Mouse (Mus musculus) frontal cortex, adult (tissue): Measurements from ENCODE around the gene Grb7.

Experiments used
- ATAC-seq: cut with Nextera tagmentation; 2 replicates; pipeline ENCODE4 v1.9.2; 2017; ENCODE audit warnings: mild to moderate bottlenecking, moderate library complexity, mixed read lengths; ENCODE audit not compliant: low TSS enrichment

The Grb7 gene

DNA sequence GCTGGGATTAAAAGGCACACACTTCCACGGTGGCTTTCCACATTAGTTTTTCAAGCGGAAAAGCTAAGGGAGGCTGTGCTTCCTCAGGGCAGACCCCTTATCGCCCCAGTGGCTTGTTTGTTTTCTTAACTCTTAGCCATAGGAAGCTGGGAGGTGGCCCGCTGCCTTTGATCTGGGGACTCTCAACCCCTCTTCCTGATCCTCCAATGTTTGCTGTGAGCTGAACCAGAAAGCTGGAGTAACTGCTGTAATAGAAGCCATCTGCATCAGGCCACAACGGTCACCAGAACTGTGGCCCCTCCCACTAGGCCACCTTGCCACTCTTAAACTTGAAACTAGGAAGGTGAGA lies at the start of gene Grb7:
Gene Grb7, plus strand, starts transcription at position 182 of the 349 bp plus-strand sequence.
- no peak for ATAC-seq

DNA sequence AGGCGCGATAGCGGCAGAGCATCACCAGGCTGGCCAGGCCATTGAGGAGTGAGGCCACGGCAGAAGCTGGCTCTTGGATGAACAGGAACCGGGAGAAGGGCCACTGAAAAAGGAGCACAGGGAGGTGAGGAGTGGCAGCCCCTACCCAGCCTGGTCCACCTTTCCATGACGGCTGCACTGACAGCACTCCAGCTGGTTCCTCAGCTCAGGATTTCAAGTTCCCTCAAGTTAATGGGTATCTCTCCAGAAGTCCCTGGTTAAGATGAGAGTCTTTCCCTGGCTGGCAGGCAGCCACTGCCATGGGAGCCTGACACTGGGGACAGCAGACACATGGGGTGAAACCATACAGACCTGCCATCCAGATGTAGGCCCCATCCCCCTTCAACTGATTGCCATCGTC lies 48.2 kb upstream of the Grb7 start:
- no peak for ATAC-seq

DNA sequence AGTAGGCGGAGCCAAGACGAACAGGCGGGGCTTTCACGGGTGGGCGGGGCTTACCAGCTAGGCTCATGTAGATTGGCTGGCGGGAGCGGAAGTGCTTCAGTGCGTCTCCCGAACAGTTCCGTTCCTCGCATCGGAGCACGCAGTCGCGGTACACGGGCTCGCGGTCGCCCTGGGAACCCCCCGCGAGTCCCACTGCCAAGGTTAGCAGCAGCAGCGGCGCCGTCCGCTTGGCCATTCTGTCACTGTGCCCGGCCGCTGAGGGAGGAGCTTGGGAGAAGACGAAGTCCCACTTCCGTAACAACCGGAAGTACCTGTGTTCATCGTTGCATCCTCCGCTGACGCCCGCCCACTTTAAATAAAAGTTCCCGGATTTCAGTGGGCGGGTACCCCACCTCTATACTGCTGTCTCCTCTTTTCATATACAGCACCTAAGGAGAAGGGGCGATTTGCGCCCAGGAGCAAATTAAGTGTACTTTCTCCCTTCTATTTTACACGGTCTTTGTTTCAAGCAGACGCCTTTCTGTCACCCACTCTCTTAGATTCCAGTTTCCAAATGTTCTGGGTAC lies 46.0 kb upstream of the Grb7 start, which contains the start of gene Pgap3:
Gene Pgap3, minus strand, starts transcription at position 330 of the 566 bp plus-strand sequence.
- ATAC-seq: peak; percentile 90

DNA sequence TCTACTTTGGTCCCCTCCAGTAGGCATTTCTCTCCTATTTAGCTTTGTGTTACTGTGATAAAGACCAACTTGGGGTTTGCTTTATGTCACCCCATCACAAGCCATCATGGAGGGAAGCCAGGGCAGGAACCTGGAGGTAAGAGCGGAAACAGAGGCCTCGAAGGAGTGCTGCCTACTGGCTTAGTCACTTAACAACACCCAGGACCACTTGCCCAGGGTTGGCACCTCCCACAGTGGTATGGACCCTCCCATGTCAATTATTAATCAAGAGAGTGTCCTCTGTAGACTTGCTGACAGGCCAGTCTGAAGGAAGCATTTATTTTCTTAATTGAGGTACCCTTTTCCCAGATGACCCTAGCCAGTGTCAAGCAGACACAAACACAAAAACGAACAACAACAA lies 45.4 kb upstream of the Grb7 start:
- no peak for ATAC-seq

DNA sequence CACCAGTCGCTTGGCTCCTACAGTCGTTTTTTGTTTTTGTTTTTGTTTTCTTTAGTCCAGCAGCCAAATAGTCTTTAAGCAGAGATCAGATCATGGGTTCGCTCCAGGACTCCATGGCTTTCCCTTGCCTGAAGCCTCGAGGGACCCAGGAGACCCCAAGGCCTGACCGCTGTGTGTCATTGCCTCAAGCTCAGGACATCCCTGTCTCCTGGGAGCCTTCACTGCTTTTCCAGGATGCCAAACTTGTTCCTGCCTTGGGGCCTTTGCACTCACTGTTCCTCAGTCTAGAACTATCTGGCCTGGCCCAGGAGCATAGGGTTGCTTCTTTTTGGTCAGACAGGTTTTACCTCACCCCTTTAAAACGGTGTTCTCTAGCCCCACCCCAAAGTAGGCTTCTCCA lies 39.6 kb upstream of the Grb7 start:
- ATAC-seq: no peak

DNA sequence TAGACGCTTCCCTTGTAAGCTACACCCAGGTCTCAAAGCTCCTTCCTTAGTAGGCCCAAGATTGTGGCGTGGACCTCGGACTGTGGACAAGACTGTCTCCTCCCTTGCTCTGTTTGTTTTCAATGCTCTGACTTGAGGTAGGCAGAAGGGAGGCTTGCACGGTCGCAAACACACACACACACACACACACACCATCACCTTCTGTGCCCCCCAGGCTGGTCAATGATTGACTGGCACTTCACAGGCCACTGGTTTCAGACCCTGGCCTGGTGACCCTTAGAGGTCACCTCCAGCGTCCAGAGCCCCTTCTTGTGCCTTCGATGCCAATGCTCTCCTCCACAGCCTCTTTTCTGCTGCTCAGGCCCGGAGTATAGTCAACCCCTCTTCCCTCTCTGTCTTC lies 37.3 kb upstream of the Grb7 start:
- no peak for ATAC-seq

DNA sequence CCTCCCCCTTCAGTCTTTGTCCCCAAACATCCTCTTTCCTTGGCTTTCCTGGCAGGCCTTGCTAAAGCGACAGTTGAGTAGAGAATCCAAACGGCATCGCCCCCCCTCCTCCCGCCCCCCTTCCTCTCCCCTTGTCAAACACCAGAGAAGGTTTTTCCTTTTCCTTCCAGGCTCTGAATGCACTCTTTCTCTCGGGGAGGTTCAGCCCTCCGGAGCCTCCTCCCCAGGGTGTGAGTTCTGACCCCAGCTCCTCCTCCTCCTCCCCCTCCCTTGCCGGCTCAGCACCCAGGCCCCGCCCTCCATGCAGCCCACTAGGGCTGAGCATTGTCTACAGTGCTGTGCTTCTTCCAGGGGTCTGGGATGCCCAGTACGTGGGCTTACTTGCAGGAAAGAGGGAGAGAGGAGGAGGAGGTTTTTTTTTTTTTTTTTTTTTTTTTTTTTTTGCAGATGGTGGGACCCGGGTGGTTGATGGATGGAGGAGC lies 36.8 kb upstream of the Grb7 start:
- ATAC-seq: no peak

DNA sequence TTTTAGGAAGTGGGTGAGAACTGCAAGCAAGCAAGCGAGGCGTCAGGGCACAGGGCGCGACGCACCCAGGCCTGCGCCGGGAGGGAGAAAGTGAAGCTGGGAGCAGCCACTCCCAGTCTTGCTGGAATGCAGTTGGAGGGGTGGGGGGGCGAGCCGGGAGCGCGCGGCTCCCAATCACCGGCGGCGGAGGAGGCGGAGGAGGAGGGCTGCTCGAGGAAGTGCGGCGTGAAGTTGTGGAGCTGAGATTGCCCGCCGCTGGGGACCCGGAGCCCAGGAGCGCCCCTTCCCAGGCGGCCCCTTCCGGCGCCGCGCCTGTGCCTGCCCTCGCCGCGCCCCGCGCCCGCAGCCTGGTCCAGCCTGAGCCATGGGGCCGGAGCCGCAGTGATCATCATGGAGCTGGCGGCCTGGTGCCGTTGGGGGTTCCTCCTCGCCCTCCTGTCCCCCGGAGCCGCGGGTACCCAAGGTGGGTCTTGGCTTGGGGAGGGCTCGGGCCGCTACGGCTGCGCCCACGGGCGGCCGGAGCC lies 33.9 kb upstream of the Grb7 start, which contains the start of gene Erbb2:
Gene Erbb2, plus strand, starts transcription at position 198 of the 524 bp plus-strand sequence.
- ATAC-seq: peak; percentile 41; the same call in 1 of the 2 replicates

DNA sequence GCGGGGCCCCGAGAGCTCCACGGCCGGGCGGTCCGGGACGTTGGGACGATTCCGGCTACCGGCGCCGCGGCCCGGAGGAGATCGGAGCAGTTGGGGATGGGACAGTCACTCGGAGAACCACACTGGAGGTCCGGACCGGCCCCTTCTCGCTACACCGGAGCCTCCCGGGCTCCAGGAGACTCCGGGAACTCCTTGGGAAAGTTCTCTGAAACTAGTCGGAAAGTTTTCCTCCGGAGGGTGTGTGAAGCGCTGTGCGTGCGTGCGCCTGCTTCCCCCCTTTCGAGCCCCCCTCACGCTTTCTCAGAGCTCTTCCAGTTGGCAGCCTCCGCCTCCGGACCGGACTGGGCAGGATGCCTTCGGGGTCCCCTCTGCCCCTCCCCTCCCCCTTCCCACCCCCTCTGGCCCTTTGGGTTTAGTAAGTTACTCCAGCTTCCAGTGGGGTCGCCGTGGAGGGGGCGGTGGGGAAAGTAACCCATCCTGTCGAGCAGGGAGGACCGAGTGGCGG lies 33.3 kb upstream of the Grb7 start:
- ATAC-seq: no peak

DNA sequence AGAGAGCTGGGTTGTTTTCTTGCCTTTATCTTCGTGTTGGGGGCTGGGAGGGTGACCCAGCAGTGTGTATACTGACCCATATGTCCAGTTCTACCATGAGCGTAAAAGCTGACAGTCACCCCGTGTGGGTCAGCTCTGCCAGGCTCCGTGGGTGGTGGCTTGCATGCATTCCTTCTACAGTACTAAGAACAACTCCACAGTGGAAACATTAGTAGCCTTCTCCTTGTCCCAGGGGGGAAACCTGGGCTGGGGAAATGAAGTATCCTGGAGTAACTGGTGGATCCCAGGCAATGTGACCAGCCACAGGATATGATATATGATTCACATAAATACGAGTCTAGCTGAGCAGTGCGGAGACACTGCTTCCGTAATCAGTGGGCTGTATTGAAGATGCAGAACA lies 32.5 kb upstream of the Grb7 start:
- no peak for ATAC-seq

DNA sequence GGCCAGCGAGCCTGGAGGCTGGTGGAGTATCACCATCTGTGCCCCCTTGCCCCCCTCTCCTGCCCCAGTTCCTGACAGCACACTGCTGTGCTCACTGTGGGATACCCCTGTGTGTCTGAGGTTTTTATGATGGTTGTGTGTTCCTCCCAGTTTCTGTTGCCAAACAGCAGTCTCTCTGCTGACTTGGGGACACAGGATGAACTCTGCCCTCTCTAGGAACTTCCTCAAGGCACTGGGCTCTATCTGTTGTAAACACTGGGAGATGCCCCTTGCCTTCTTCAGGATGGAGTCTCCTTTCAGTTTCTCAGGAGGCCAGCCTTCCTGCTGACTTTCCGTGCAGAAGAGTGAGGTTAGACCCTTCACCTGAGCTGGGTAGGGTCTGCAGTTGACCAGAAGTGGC lies 32.0 kb upstream of the Grb7 start:
- no peak for ATAC-seq

DNA sequence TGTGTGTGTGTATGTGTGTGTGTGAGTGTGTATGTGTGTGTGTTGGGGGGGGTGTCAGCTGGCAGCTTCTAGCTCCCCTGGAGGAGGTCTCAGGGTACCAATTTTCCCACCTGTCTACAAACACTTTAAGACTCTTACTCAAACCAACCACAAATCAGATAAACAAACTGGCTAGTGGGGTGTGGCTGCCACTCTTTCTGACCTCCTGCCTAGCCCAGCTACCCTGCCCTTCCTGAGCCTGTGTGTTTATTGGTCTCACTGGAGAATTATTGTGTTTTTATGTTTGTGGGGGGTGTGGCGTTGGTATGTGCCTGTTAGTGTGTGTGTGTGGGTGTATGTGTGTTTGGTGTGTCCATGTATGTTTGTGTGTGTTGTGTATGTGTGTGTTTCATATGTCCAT lies 29.1 kb upstream of the Grb7 start:
- ATAC-seq: no peak

DNA sequence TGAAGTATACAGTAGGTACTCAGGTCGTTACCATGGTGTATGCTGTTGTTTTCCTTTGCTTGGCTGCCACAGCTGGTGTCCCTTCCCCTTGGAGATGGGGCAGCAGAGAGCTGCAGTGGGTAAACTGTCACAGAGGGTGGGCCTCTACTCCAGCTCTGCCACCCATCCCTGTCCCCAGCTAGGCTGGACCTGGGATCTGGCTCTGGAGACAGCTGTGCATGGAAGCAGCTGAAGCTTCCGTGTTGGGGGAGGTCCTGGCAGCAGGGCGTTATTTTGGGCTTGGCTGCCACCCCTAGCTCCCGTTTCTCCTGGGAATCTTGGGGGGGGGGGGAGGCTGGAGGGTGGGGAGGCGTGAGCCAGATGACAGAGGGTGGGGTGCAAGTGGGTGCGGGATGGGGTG lies 27.9 kb upstream of the Grb7 start:
- ATAC-seq: no peak

DNA sequence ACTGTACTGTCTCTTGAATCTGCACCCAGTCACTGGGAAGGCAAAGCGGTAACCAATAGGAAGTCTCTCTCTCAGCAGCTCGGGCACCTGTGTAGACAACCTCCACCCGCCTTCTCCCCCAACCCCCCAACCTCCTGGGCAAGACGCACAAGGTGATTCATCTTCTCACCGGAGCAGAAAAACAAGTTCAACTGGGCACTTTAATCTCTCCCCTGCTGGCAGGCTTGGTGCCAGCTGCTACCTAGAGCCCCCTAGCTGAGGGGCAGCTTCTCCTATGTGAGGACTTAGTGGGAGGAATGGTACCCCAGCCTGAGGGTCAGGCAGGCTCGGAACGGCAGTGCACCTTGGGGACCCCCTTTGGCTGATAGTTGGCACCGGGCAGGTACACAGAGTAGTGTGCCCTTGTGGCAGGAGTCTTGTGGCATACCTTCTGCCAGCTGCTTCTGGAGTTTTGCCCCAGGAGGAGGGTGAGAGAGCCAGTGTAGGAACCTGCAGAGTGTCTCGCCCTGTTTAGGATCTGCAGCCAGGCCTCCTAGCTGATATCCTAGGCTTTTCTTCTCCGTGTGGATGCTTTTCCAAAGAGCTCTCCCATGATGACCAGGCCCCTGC lies 27.2 kb upstream of the Grb7 start:
- ATAC-seq: no peak

DNA sequence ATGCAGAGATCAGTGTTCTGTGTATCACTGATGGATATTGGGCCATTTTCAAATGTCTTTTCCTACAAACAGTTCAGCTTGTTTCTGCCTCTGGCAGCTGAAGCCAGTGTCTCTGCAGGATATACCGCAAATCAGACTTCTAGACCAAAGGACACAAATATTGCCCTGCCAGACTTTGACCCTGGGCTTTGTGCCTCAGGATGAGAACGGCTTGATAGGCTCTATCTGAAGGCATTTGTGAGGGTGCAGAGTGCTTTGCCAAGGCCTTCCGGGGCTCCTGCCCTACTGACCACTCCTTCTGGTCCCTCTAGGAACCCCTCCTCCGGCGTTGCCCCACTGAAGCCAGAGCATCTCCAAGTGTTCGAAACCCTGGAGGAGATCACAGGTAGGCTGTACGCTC lies 19.6 kb upstream of the Grb7 start:
- no peak for ATAC-seq

DNA sequence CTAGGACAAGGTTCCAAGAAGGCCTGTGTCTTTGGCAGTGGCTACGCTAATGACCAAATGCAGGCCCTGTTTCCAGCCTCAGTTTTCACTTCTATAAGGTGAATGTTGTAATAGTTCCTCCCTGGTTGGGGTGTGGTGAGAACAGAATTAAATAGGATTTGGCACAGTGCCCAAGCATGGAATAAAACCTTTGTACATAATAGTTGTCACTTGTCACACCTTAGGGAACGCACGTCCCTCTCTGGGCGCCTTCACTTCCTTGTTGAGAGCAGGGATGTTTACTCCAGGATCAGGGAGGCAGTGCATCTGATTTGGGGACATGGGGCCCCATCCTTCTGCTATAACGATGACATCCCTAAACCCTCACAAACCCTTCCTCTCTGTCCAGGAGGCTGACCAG lies 17.8 kb upstream of the Grb7 start:
- ATAC-seq: no peak

DNA sequence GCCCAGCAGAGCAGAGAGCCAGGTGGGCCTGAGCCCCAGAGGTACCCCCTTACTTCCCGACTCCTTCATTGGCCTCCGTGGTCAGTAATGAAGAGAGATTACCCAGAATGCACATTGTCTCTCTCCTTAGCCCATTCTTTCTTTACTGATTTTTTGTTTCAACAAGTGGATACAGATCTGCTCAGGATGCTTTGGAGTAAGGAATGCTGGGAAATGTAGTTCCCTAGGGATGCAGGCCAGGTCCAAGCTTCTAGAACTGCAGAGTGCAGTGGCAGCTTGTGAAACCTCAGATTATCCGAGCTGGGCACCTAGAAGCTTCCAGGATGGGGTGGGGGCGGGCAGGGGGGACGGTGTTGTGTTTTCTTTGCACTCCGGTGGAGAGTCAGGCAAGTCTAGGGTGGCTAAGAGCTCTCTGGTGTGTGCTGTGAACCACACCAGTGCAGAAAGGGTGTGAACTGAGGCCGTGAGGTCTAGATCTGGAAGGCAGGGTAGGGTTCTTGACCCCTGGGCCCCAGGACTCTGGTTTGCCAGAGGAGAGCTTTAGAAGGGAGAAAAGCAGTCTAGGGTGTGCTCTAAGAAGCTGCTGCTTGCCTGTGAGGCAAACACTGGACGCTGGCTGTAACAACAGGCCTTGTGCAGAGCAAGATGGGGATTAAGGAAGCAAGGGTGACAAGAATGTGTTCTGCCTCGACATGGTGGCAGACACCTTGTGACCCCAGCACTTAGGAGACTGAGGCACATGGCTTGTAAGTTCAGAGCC lies 14.3 kb upstream of the Grb7 start:
- no peak for ATAC-seq

DNA sequence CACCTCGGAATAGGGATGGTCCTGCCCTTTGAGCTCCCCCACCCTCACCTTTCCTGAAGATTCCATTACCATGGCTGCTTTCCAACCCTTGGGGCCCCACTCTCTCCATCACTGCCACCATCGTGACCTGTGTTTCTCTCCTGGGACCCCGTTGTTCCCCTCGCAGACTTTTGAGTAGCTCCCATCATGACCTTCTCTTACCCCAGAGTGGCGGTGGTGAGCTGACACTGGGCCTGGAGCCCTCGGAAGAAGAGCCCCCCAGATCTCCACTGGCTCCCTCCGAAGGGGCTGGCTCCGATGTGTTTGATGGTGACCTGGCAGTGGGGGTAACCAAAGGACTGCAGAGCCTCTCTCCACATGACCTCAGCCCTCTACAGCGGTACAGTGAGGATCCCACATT lies 10.5 kb upstream of the Grb7 start:
- no peak for ATAC-seq

DNA sequence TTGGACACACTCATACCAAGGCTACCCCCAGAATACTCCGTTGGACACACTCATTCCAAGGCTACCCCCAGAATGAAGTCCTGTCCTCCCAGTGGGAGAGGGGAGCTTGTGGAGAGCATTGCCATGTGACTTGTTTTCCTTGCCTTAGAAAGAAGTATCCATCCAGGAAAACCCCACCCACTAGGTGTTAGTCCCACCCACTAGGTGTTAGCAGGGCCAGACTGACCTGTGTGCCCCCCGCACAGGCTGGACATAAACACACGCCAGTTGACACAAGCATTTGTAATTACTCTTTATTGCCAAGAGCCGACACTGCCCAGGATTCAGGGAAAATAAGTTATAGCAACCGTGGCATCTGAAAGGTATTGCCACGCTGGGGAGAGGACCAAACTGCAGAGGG lies 8.8 kb upstream of the Grb7 start:
- ATAC-seq: no peak

DNA sequence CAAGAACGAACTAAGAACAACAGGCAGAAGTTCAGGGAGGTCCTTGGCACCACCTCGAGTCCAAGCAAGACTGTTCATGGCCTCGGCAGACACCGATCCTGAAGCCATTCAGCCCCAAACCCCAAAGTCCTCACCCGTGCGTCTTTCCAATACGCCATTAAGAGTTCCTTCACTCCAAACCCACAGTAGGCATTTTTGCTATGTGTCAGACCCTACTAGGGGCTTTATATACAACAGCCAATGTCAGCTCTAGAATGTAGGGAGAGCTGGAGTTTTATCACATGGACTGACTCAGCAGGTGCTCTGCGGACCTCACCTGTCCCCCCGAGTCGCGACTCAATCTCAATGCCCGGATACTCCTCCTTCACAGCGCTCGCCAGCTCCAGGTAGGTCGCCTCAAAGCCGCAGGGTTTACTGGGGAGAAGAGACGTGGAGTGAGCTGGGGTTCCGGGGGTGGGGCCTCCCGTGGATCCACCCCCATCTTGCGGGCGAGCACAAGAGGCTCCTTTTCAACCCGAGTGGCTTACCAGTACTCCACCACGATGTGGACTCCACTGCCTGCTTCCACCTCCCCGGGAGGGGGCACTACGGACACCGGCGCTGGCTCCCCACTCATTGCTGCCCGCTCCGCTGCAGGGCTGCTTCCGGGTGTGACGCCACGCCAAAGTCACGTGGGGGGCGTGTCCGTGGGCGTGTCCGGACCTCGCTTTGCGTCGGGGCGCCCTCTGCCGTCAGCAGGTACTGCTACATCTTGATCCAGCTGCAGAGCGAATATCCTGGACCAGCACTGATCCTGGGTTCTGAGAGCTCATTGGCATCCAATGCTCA lies 7.6 kb upstream of the Grb7 start, which contains the start of gene Mien1:
Gene Mien1, minus strand, starts transcription at position 661 of the 828 bp plus-strand sequence.
- peak; percentile 95 for ATAC-seq

DNA sequence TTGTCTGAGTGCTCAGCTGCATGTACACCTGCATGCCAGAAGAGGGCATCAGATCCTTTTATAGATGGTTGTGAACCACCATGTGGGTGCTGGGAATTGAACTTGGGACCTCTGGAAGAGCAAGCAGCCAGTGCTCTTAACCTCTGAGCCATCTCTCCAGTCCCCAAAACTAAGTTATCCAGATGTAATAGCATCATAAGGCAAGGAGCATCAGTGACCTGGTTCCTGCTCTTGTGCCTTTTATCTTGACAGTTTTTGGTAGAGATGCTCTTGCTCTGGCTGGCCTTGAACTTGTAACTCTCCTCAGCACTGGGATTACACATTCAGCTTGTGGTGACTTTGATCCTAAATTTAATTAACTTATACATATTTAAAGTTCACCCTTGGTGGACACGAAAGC lies 2.5 kb upstream of the Grb7 start:
- ATAC-seq: no peak

DNA sequence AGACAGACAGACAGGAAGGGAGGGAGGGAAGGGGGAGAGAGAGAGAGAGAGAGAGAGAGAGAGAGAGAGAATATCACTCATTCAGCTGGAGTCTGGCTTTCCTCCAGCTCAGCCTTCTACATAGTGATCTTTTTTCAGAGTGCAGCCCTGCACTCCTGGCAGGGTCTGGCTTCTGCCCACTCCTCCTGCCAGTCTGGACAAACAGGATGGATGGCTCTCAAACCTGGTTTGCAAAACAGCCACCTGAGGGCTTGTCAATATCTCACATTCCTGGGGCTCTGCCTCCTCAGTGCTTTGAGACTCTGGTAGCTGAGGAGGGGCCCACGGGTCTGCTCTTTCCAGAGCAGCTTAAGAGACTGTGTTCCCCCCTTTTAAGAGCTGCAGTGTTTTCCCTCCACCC lies 956 bp upstream of the Grb7 start:
- ATAC-seq: no peak
